Mouse (Mus musculus) mammary gland, adult 2 months (tissue): Measurements from ENCODE around the gene Xk. TPM values are rescaled to one million over a fixed set of nuclear protein-coding genes. Genes with fewer than 3 reads are reported as not detected.

Experiments
- polyA plus RNA-seq: library from polyadenylated mRNA; depleted of rRNA; stranded (reverse); fragments of >200 nt; gene quantifications from 2 replicates; pipeline ENCODE4 v1.2.3, GENCODE M21; 2012; ENCODE audit warnings: low replicate concordance; rRNA removed

Xk gene
- 1.5 and 1.7 TPM in 2 replicates for polyA plus RNA-seq

GRCm38 (mm10) chrX:9272460-9273361 lies at the start of gene Xk:
Gene Xk (plus strand): TSS chrX:9272756.

GRCm38 (mm10) chrX:9256766-9257165 lies 15.8 kb upstream of the Xk start, which contains the start of gene Gm14862:
Gene Gm14862 (minus strand): TSS chrX:9256899.

DNA sequence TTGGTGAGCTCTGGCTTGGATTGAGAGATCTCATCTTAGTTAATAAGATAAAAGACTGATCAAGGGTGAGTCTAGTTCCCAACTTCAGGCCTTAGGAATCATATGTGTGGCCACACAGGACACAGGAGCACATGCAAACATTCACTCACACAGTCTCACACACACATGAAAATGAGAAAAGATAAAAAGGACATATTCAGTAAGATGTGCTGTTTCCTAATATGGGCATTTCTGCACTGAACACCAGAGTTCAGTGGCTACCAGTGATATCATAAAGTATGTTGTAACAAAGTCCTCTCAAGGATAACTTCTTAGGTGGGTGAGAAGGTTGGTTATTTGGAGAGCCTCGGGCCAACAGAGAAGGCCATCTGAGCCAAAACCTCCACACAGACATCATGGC lies 10.9 kb downstream of the Xk start, which contains the start of gene H2al1m:
H2al1m (plus strand) TSS at position 301 of the 400 bp plus-strand sequence.

GRCm38 (mm10) chrX:9350327-9350726 lies 77.8 kb downstream of the Xk start, which contains the start of gene H2al1k:
Gene H2al1k (plus strand): TSS chrX:9350627.

Other genes starting within 250 kb of the Xk start
- gene Fthl17e, start 239.3 kb upstream of the Xk start, polyA plus RNA-seq: not detected in 2 replicates
- gene Fthl17f, start 209.7 kb upstream of the Xk start, polyA plus RNA-seq: not detected in 2 replicates
- gene 4930402K13Rik, start 168.2 kb upstream of the Xk start, polyA plus RNA-seq: not detected in 2 replicates
- gene Lancl3, start 72.9 kb upstream of the Xk start, polyA plus RNA-seq: 0.09 and 0.42 TPM in 2 replicates
- not detected in 2 replicates for gene Gm14862, start 15.9 kb upstream of the Xk start, polyA plus RNA-seq
- 0.47 TPM in 1 of 2 replicates, not detected in the other for gene H2al1m, start 11.0 kb downstream of the Xk start, polyA plus RNA-seq
- 0.52 TPM in 1 of 2 replicates, not detected in the other for gene H2al1k, start 77.9 kb downstream of the Xk start, polyA plus RNA-seq
- gene Cybb, start 215.0 kb downstream of the Xk start, polyA plus RNA-seq: 3.5 and 8.0 TPM in 2 replicates